Mouse (Mus musculus): ENCODE results near the gene Mt3. TPM values are rescaled to one million over a fixed set of nuclear protein-coding genes. Genes with fewer than 3 reads are reported as not detected.
"Not testable (repeated sequence)": the region's sequence is repeated elsewhere in the genome, so short reads cannot be mapped to it uniquely, and the experiment has no call there.

Gene Mt3
- polyA plus RNA-seq, 1 experiment from 2014 or later, result 7.0 TPM

DNA sequence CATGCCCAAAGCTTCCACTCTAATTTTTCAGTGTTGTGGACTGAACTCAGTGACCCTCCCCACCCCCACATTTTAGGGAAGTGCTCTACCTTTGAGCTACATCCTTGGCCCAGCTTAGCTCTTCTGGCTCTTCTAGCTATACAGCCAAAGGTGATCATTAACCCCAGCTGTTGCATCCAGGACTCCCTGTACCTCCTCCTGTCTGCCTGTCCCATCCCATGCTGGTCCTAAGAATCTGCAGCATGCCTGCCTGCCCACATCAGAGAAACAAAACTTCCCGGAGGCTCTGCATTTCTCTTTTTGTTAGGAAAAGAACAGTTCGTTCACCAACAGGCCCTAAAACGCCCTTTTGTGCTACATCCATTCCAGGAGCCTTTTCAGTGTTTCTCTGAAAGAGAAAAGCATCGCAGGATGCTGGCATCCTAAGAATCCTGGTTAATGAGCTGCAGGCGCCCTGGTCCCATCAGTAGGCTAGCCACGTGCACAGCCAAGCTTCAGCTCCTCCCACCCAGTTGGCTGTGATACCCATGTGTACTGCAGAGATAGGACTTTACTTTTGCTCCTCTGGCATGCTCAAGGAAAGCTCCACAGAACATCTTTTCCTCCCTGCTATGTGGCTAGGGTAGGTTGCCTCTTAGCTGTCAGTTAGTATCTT lies 33.5 kb upstream of the Mt3 start:
- DNase-seq (ENCODE audit: low spot score), result peak; percentile 76
- ATAC-seq (replicated peaks; ENCODE audit: insufficient number of reproducible peaks, low FRiP score, low TSS enrichment, low read depth), result peak; percentile 78; the same call in 1 of the 2 replicates
- H3K9ac ChIP-seq (replicated peaks; ENCODE audit: low read length), result peak overlapping the region; percentile 41; the same call in 1 of the 2 replicates
- no peaks in the 10 kb centered on the region for H3K36me3 ChIP-seq (replicated peaks; ENCODE audit: control insufficient read depth, insufficient read depth, low read depth, low read length)
- no peaks in the 10 kb centered on the region for H3K4me1 ChIP-seq (ENCODE audit: control insufficient read depth, insufficient read depth, low read length)
- no peak overlapping the region for H3K4me3 ChIP-seq (ENCODE audit: low read depth, low read length)
- no peak overlapping the region for H3K4me2 ChIP-seq (ENCODE audit: low read depth, low read length)
- H3K27ac ChIP-seq (replicated peaks; ENCODE audit: low read depth, low read length), result no peak overlapping the region; the same call in 1 of the 2 replicates
- H3K27me3 ChIP-seq (ENCODE audit: control insufficient read depth, insufficient read depth, low read length), result no peaks in the 10 kb centered on the region
- 4% methylated on average over 6 of the region's 6 CpGs for WGBS
- H3K9me3 ChIP-seq (replicated peaks; ENCODE audit: control insufficient read depth, low read length), result no peaks in the 10 kb centered on the region

GRCm38 (mm10) chr8:94121625-94122024 lies 30.8 kb upstream of the Mt3 start:
- Histone ChIP-seq H3K4me2 (ENCODE audit: low read depth, low read length) (no peak overlapping the region), H3K36me3 (replicated peaks; ENCODE audit: control insufficient read depth, insufficient read depth, low read depth, low read length) (no peaks in the 10 kb centered on the region), H3K9me3 (replicated peaks; ENCODE audit: control insufficient read depth, low read length) (no peaks in the 10 kb centered on the region), H3K4me1 (ENCODE audit: control insufficient read depth, insufficient read depth, low read length) (no peaks in the 10 kb centered on the region), H3K27ac (replicated peaks; ENCODE audit: low read depth, low read length) (no peak overlapping the region), H3K9ac (replicated peaks; ENCODE audit: low read length) (no peak overlapping the region), H3K27me3 (ENCODE audit: control insufficient read depth, insufficient read depth, low read length) (no peaks in the 10 kb centered on the region), H3K4me3 (ENCODE audit: low read depth, low read length) (no peak overlapping the region)
- WGBS, result 80% methylated on average over 9 of the region's 9 CpGs
- no peak for DNase-seq (ENCODE audit: low spot score)
- ATAC-seq (replicated peaks; ENCODE audit: insufficient number of reproducible peaks, low FRiP score, low TSS enrichment, low read depth), result no peak

DNA sequence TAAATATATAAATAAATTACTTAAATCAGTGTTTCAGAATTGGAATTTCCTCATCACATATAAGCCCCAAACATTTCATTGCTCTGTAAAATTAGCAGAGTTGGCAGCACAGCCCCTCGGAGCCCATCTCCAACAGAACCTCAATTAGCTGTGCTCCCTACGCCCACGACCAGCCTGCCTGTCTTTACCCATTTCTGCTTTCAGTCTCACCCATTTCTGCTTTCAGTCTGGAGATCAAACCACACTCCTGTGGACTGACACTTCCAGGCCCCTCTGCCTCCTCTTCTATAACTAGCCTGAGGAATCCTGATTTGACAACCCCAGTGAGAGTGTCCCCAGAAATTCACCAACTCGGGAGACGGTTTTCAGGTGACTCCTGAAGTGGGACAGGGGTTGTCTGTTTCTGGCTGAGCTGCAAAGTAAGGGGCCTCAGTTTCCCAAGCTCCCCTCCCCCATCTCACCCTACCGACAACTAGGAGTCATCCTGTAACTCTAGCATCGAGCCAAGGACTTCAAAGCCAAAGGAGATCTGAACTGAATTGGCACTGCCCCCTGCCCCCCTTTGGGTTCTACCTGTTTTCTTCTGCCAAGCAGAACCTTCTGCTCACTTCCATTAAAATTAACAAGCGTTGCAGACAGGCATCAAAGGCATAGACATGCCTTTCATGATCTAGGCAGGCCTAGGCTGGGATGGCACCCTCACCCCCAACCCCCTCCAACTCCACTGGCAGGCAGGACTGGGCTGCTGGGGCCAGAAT lies 29.5 kb upstream of the Mt3 start:
- Histone ChIP-seq H3K9me3 (replicated peaks; ENCODE audit: control insufficient read depth, low read length) (no peaks in the 10 kb centered on the region), H3K4me2 (ENCODE audit: low read depth, low read length) (no peak overlapping the region), H3K9ac (replicated peaks; ENCODE audit: low read length) (no peak overlapping the region), H3K27me3 (ENCODE audit: control insufficient read depth, insufficient read depth, low read length) (no peaks in the 10 kb centered on the region), H3K4me3 (ENCODE audit: low read depth, low read length) (no peak overlapping the region), H3K36me3 (replicated peaks; ENCODE audit: control insufficient read depth, insufficient read depth, low read depth, low read length) (no peaks in the 10 kb centered on the region), H3K4me1 (ENCODE audit: control insufficient read depth, insufficient read depth, low read length) (no peaks in the 10 kb centered on the region), H3K27ac (replicated peaks; ENCODE audit: low read depth, low read length) (no peak overlapping the region)
- DNase-seq (ENCODE audit: low spot score) (no peak), ATAC-seq (replicated peaks; ENCODE audit: insufficient number of reproducible peaks, low FRiP score, low TSS enrichment, low read depth) (no peak)
- 63% methylated on average over 8 of the region's 8 CpGs for WGBS

DNA sequence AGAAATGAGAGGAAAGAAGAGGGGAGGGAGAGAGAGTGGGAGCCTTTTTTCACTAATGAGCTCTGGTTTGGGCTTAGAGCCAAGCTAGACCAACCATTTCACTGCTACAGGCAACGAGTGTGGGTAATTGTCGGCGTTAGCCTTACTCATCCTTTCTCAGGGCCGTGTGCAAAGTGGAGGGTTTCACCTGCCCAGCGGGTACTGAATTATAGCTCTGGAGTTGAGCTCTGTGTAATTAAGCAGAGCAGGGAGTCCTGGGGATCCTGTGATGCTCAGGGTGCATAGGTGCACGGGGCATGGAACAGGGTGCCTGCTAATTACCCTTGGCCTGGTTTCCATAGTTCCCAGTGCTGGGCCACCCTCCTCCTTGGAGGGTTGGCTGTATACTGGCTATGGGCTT lies 24.7 kb upstream of the Mt3 start:
- H3K9ac ChIP-seq (replicated peaks; ENCODE audit: low read length), result no peak overlapping the region
- DNase-seq (ENCODE audit: low spot score), result no peak
- H3K4me2 ChIP-seq (ENCODE audit: low read depth, low read length), result no peak overlapping the region
- no peak overlapping the region for H3K27ac ChIP-seq (replicated peaks; ENCODE audit: low read depth, low read length)
- no peaks in the 10 kb centered on the region for H3K9me3 ChIP-seq (replicated peaks; ENCODE audit: control insufficient read depth, low read length)
- ATAC-seq (replicated peaks; ENCODE audit: insufficient number of reproducible peaks, low FRiP score, low TSS enrichment, low read depth), result no peak
- no peak overlapping the region for H3K4me3 ChIP-seq (ENCODE audit: low read depth, low read length)
- WGBS, result 81% methylated on average over 6 of the region's 6 CpGs
- no peaks in the 10 kb centered on the region for H3K4me1 ChIP-seq (ENCODE audit: control insufficient read depth, insufficient read depth, low read length)
- H3K27me3 ChIP-seq (ENCODE audit: control insufficient read depth, insufficient read depth, low read length), result no peaks in the 10 kb centered on the region
- H3K36me3 ChIP-seq (replicated peaks; ENCODE audit: control insufficient read depth, insufficient read depth, low read depth, low read length), result no peaks in the 10 kb centered on the region

DNA sequence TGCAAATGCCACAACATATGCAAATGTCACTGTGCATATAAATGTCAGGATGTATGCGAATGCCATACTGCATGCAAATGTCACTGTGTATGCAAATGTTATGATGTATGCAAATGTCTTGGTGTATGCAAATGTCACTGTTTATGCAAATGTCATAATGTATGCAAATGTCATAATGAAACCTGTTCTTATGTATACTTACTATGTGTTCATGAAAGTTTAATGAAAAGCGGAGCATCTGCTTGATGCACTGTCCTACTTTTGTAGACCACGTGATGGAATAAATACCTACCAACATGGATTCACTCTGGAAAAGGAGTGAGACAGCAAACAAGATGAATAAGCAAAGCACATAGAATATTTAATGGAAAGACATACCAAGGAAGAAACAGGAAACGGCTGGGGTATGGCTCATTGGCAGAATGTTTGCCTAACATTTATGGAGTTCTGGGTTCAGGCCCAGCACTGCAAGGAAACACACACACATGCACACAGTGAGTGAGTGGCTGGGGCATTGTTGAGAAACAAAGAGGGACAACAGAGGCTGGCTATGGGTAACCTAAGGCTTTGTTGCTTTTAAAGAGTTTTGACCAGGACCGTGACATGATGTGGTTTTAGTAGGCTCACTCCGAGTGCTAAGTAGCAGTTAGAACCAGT lies 23.1 kb upstream of the Mt3 start:
- Histone ChIP-seq H3K9me3 (replicated peaks; ENCODE audit: control insufficient read depth, low read length) (no peaks in the 10 kb centered on the region), H3K4me3 (ENCODE audit: low read depth, low read length) (no peak overlapping the region), H3K36me3 (replicated peaks; ENCODE audit: control insufficient read depth, insufficient read depth, low read depth, low read length) (no peaks in the 10 kb centered on the region), H3K9ac (replicated peaks; ENCODE audit: low read length) (no peak overlapping the region), H3K4me1 (ENCODE audit: control insufficient read depth, insufficient read depth, low read length) (no peaks in the 10 kb centered on the region), H3K27me3 (ENCODE audit: control insufficient read depth, insufficient read depth, low read length) (no peaks in the 10 kb centered on the region), H3K4me2 (ENCODE audit: low read depth, low read length) (no peak overlapping the region), H3K27ac (replicated peaks; ENCODE audit: low read depth, low read length) (no peak overlapping the region)
- DNase-seq (ENCODE audit: low spot score), result no peak
- no peak for ATAC-seq (replicated peaks; ENCODE audit: insufficient number of reproducible peaks, low FRiP score, low TSS enrichment, low read depth)
- 76% methylated on average over 6 of the region's 6 CpGs for whole genome bisulfite sequencing

- H3K27me3 ChIP-seq (ENCODE audit: control insufficient read depth, insufficient read depth, low read length), result no peaks in the 10 kb centered on the region
These were observed 22.3 kb upstream of the Mt3 start for GRCm38 (mm10) chr8:94130126-94130525.

GRCm38 (mm10) chr8:94132096-94132495 lies 20.3 kb upstream of the Mt3 start:
- ATAC-seq (replicated peaks; ENCODE audit: insufficient number of reproducible peaks, low FRiP score, low TSS enrichment, low read depth), result no peak
- H3K4me3 ChIP-seq (ENCODE audit: low read depth, low read length), result no peak overlapping the region
- WGBS, result 84% methylated on average over 5 of the region's 5 CpGs

More at GRCm38 (mm10) chr8:94130126-94130525, 22.3 kb upstream of the Mt3 start:
- H3K9ac ChIP-seq (replicated peaks; ENCODE audit: low read length), result no peak overlapping the region
- H3K4me1 ChIP-seq (ENCODE audit: control insufficient read depth, insufficient read depth, low read length), result no peaks in the 10 kb centered on the region
- DNase-seq (ENCODE audit: low spot score) (no peak), ATAC-seq (replicated peaks; ENCODE audit: insufficient number of reproducible peaks, low FRiP score, low TSS enrichment, low read depth) (no peak)
- no peak overlapping the region for H3K27ac ChIP-seq (replicated peaks; ENCODE audit: low read depth, low read length)
- no peak overlapping the region for H3K4me2 ChIP-seq (ENCODE audit: low read depth, low read length)
- H3K4me3 ChIP-seq (ENCODE audit: low read depth, low read length), result no peak overlapping the region
- H3K9me3 ChIP-seq (replicated peaks; ENCODE audit: control insufficient read depth, low read length), result no peaks in the 10 kb centered on the region
- WGBS, result 94% methylated on average over 4 of the region's 4 CpGs
- no peaks in the 10 kb centered on the region for H3K36me3 ChIP-seq (replicated peaks; ENCODE audit: control insufficient read depth, insufficient read depth, low read depth, low read length)

DNA sequence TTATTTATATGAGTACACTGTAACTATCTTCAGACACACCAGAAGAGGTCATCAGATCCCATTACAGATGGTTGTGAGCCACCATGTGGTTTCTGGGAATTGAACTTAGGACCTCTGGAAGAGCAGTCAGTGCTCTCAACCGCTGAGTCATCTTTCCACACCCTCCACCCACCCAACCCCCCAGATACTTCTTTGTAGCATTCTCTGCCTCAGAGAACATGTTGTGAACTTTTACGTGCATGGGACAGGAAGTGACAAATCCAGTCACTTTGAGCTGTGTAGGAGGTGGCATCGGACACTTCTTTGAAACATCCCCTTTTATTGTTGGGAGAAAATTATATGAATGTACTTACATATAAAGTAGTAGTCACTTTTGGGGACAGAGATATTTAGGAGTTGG lies 17.8 kb upstream of the Mt3 start:
- H3K36me3 ChIP-seq (replicated peaks; ENCODE audit: control insufficient read depth, insufficient read depth, low read depth, low read length); H3K4me1 ChIP-seq (ENCODE audit: control insufficient read depth, insufficient read depth, low read length); H3K27me3 ChIP-seq (ENCODE audit: control insufficient read depth, insufficient read depth, low read length); DNase-seq (ENCODE audit: low spot score); H3K27ac ChIP-seq (replicated peaks; ENCODE audit: low read depth, low read length); H3K4me2 ChIP-seq (ENCODE audit: low read depth, low read length); H3K4me3 ChIP-seq (ENCODE audit: low read depth, low read length); ATAC-seq (replicated peaks; ENCODE audit: insufficient number of reproducible peaks, low FRiP score, low TSS enrichment, low read depth); H3K9ac ChIP-seq (replicated peaks; ENCODE audit: low read length); H3K9me3 ChIP-seq (replicated peaks; ENCODE audit: control insufficient read depth, low read length): not testable (repeated sequence)
- WGBS, result 67% methylated on average over 3 of the region's 3 CpGs

More at GRCm38 (mm10) chr8:94132096-94132495, 20.3 kb upstream of the Mt3 start:
- H3K27ac ChIP-seq (replicated peaks; ENCODE audit: low read depth, low read length), result no peak overlapping the region
- no peak overlapping the region for H3K9ac ChIP-seq (replicated peaks; ENCODE audit: low read length)
- no peaks in the 10 kb centered on the region for H3K36me3 ChIP-seq (replicated peaks; ENCODE audit: control insufficient read depth, insufficient read depth, low read depth, low read length)
- no peaks in the 10 kb centered on the region for H3K9me3 ChIP-seq (replicated peaks; ENCODE audit: control insufficient read depth, low read length)
- H3K4me1 ChIP-seq (ENCODE audit: control insufficient read depth, insufficient read depth, low read length), result no peaks in the 10 kb centered on the region
- no peaks in the 10 kb centered on the region for H3K27me3 ChIP-seq (ENCODE audit: control insufficient read depth, insufficient read depth, low read length)
- no peak overlapping the region for H3K4me2 ChIP-seq (ENCODE audit: low read depth, low read length)
- DNase-seq (ENCODE audit: low spot score), result no peak

Measured in embryonic facial prominence, embryonic 11.5 days (tissue).